Mouse (Mus musculus): ENCODE data around the gene Rnf224. TPM values are rescaled to one million over a fixed set of nuclear protein-coding genes. Genes with fewer than 3 reads are reported as not detected.
A peak's percentile ranks its signal among the peaks of the same experiment; 100 is the strongest.

Rnf224 gene
- polyA plus RNA-seq, 1 experiment = 0.06 TPM

- Histone ChIP-seq H3K36me3 (ENCODE audit: control insufficient read depth, insufficient read depth, low read length) (no peaks in the 10 kb centered on the region), H3K27me3 (replicated peaks; ENCODE audit: control insufficient read depth, insufficient read depth, low read length) (no peaks in the 10 kb centered on the region), H3K4me3 (ENCODE audit: insufficient read depth, low read depth, low read length) (peak overlapping the region; percentile 43; the same call in 1 of the 2 replicates), H3K4me1 (ENCODE audit: control insufficient read depth, insufficient read depth, low read length) (peaks cover 10% of the 10 kb centered on the region; the same call in 1 of the 2 replicates), H3K27ac (ENCODE audit: insufficient read depth, low read depth, low read length) (peak overlapping the region; percentile 21)
- WGBS = 69% methylated on average over 17 of the region's 17 CpGs
- DNase-seq = no peak
- TF ChIP-seq CTCF (conservative IDR thresholded peaks at IDR 0.05; ENCODE audit: insufficient read depth, insufficient read length, low read depth, low read length) (no peak), POLR2A (IDR thresholded peaks at IDR 0.05; ENCODE audit: low read depth, low read length) (no peak)
These were observed 42.0 kb downstream of the Rnf224 start for GRCm38 (mm10) chr2:25194486-25195171.

DNA sequence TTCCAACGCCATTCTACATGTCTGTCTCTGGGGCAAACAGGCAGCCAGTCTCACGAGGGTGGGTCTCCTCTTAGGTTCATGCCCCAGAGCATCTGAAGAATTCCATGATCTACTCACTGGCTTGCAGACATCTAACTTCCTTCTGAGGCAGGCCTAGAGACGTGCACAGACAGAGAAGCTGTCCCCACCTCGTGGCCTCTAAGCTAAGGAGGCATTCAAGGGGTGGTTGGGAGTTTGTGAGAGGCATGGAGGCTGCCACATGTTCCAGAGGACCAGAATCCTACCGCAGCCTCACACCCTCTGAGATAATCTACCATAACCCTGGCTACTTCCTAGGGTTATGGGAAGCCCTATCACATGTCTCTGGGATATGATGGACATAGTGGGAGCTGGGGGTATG, 42.6 kb downstream of the Rnf224 start:
- Histone ChIP-seq H3K4me3 (ENCODE audit: insufficient read depth, low read depth, low read length) (no peak overlapping the region), H3K4me1 (ENCODE audit: control insufficient read depth, insufficient read depth, low read length) (peaks cover 10% of the 10 kb centered on the region; the same call in 1 of the 2 replicates), H3K36me3 (ENCODE audit: control insufficient read depth, insufficient read depth, low read length) (no peaks in the 10 kb centered on the region), H3K27ac (ENCODE audit: insufficient read depth, low read depth, low read length) (peak overlapping the region; percentile 21), H3K27me3 (replicated peaks; ENCODE audit: control insufficient read depth, insufficient read depth, low read length) (no peaks in the 10 kb centered on the region)
- no peak for DNase-seq
- WGBS = 61% methylated on average over 5 of the region's 5 CpGs
- TF ChIP-seq CTCF (conservative IDR thresholded peaks at IDR 0.05; ENCODE audit: insufficient read depth, insufficient read length, low read depth, low read length) = no peak
- no peak for TF ChIP-seq POLR2A (IDR thresholded peaks at IDR 0.05; ENCODE audit: low read depth, low read length)

- 0% methylated on average over 6 of the region's 6 CpGs for WGBS
- H3K27ac ChIP-seq (ENCODE audit: insufficient read depth, low read depth, low read length) = peak overlapping the region; percentile 21; the same call in 1 of the 2 replicates
- H3K36me3 ChIP-seq (ENCODE audit: control insufficient read depth, insufficient read depth, low read length) = no peaks in the 10 kb centered on the region
- peak; percentile 99 for TF ChIP-seq CTCF (conservative IDR thresholded peaks at IDR 0.05; ENCODE audit: insufficient read depth, insufficient read length, low read depth, low read length)
- TF ChIP-seq POLR2A (IDR thresholded peaks at IDR 0.05; ENCODE audit: low read depth, low read length) = no peak
- no peak overlapping the region for H3K4me3 ChIP-seq (ENCODE audit: insufficient read depth, low read depth, low read length)
- peak; percentile 94 for DNase-seq
- peaks cover 10% of the 10 kb centered on the region; the same call in 1 of the 2 replicates for H3K4me1 ChIP-seq (ENCODE audit: control insufficient read depth, insufficient read depth, low read length)
- H3K27me3 ChIP-seq (replicated peaks; ENCODE audit: control insufficient read depth, insufficient read depth, low read length) = no peaks in the 10 kb centered on the region
These were observed 43.2 kb downstream of the Rnf224 start for GRCm38 (mm10) chr2:25193330-25193770.

DNA sequence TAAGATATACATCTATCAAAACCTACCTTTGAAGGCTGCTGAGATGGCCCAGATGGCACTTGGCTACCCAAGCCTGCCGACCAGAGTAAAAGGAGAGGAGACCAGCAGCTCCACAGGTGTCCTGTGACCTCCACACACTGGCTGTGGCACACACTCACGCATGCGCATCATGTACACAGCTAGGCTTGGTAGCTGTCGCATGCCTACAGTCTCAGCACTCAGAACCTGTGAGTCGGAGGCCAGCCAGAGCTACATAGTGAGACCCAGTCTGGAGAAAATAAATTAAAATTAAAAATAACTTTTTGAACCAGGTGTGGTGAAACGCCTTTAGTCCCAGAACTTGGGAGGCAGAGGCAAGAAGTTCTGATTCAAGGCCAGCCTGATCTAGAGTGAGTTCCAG, 48.7 kb downstream of the Rnf224 start:
- no peak for DNase-seq
- TF ChIP-seq CTCF (conservative IDR thresholded peaks at IDR 0.05; ENCODE audit: insufficient read depth, insufficient read length, low read depth, low read length) (no peak), POLR2A (IDR thresholded peaks at IDR 0.05; ENCODE audit: low read depth, low read length) (no peak)
- Histone ChIP-seq H3K4me3 (ENCODE audit: insufficient read depth, low read depth, low read length) (no peak overlapping the region), H3K4me1 (ENCODE audit: control insufficient read depth, insufficient read depth, low read length) (no peaks in the 10 kb centered on the region; the same call in 1 of the 2 replicates), H3K27ac (ENCODE audit: insufficient read depth, low read depth, low read length) (no peak overlapping the region), H3K36me3 (ENCODE audit: control insufficient read depth, insufficient read depth, low read length) (no peaks in the 10 kb centered on the region), H3K27me3 (replicated peaks; ENCODE audit: control insufficient read depth, insufficient read depth, low read length) (no peaks in the 10 kb centered on the region)
- WGBS = 89% methylated on average over 6 of the region's 6 CpGs

DNA sequence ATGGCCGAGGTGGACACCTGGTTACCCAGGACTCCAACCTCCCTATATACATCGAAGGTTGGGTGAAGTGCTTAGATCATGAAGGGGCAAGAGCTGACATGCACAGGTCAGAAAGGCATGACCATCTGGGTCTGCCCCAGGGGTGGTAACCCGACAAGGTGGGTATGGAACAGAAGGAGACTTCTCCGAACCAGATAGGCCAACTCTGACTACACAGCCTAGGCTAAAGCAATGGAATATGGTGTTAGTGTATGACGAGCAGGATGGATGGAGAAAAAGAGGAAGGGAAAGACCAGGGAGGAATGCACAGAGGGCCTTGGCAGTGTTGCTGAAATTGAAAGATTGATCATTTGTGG, 50.0 kb downstream of the Rnf224 start:
- 52% methylated on average over 5 of the region's 5 CpGs for WGBS
- H3K36me3 ChIP-seq (ENCODE audit: control insufficient read depth, insufficient read depth, low read length) = no peaks in the 10 kb centered on the region
- H3K27me3 ChIP-seq (replicated peaks; ENCODE audit: control insufficient read depth, insufficient read depth, low read length) = no peaks in the 10 kb centered on the region
- H3K4me3 ChIP-seq (ENCODE audit: insufficient read depth, low read depth, low read length) = no peak overlapping the region
- no peak overlapping the region for H3K27ac ChIP-seq (ENCODE audit: insufficient read depth, low read depth, low read length)
- no peak for DNase-seq
- no peak for TF ChIP-seq POLR2A (IDR thresholded peaks at IDR 0.05; ENCODE audit: low read depth, low read length)
- no peak for TF ChIP-seq CTCF (conservative IDR thresholded peaks at IDR 0.05; ENCODE audit: insufficient read depth, insufficient read length, low read depth, low read length)
- no peaks in the 10 kb centered on the region; the same call in 1 of the 2 replicates for H3K4me1 ChIP-seq (ENCODE audit: control insufficient read depth, insufficient read depth, low read length)

DNA sequence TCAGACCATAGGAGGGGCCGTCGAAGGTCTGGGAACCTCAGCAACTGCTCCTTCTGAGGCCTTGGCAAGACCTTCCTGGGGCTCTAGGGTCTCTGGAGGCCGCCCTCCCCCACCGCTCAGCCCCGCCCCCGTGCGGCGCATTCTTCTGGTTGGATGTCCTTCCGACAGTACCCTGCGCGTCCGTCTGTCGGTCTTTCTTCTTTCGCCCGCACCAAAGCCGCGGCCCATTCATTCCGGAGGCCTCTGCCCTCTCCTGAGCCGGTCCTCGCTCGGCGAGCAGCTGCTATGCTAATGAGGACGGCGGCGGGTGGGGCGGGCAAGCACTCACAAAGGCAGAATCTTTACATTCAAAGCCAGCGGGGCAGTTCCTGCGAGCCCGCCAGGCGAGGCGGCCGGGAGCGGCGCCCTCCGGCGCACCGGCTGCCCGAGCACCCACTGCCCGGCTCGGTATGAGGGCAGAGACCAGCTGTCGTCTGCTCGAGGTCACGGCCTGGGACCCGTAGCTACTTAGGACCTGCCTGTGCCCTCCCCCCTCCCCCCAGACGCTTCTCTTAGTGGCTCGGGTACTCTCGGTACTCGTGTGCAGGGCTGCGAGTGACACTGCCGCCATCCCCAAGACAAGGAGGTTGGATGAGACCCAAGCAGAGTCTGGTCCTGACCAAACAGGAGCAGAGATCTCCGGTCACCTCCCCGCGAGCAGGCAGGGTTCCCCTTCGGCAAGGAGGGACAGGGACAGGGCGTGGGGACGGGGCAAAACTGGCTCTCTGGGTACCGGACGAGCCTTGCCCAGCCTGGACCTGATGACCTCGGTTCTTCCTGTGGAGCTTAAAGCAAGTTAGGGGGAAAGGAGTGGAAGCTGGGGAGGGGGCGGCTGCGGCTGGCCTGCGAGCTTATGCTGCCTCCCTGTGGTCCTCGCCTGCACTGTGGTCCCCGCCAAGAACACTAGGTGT, 50.7 kb downstream of the Rnf224 start:
- TF ChIP-seq POLR2A (IDR thresholded peaks at IDR 0.05; ENCODE audit: low read depth, low read length) (no peak), CTCF (conservative IDR thresholded peaks at IDR 0.05; ENCODE audit: insufficient read depth, insufficient read length, low read depth, low read length) (peak; percentile 54; the same call in 1 of the 2 replicates)
- no peak overlapping the region for H3K27ac ChIP-seq (ENCODE audit: insufficient read depth, low read depth, low read length)

More for the DNA sequence above, 50.7 kb downstream of the Rnf224 start:
- Histone ChIP-seq H3K27me3 (replicated peaks; ENCODE audit: control insufficient read depth, insufficient read depth, low read length) (no peaks in the 10 kb centered on the region), H3K36me3 (ENCODE audit: control insufficient read depth, insufficient read depth, low read length) (no peaks in the 10 kb centered on the region), H3K4me1 (ENCODE audit: control insufficient read depth, insufficient read depth, low read length) (no peaks in the 10 kb centered on the region; the same call in 1 of the 2 replicates), H3K4me3 (ENCODE audit: insufficient read depth, low read depth, low read length) (peak overlapping the region; percentile 40)
- peak; percentile 59 for DNase-seq
- WGBS = 4% methylated on average over 64 of the region's 64 CpGs

Measured in kidney, adult 2 months (tissue).